Mouse (Mus musculus): ENCODE measurements around the gene Lrrk2. TPM values are rescaled to one million over a fixed set of nuclear protein-coding genes. Genes with fewer than 3 reads are reported as not detected.
"Not testable (repeated sequence)": the region's sequence is repeated elsewhere in the genome, so short reads cannot be mapped to it uniquely, and the experiment has no call there.

Gene Lrrk2
- polyA plus RNA-seq, 1 experiment from 2014 or later: 1.0 TPM

- H3K9ac ChIP-seq: no peak overlapping the region
- no peaks in the 10 kb centered on the region for H3K27me3 ChIP-seq
- H3K4me3 ChIP-seq (replicated peaks): no peak overlapping the region
- no peaks in the 10 kb centered on the region for H3K9me3 ChIP-seq (replicated peaks)
- WGBS (ENCODE audit: insufficient replicate concordance): 71% methylated on average over 14 of the region's 14 CpGs
- H3K4me1 ChIP-seq (replicated peaks): no peaks in the 10 kb centered on the region
- no peak overlapping the region for H3K4me2 ChIP-seq
- ATAC-seq (ENCODE audit: low read depth) (no peak), DNase-seq (no peak)
- H3K36me3 ChIP-seq: no peaks in the 10 kb centered on the region
- H3K27ac ChIP-seq: no peak overlapping the region
These were observed 80.6 kb downstream of the Lrrk2 start for GRCm38 (mm10) chr15:91753378-91754080.

GRCm38 (mm10) chr15:91754546-91754945 is 81.6 kb downstream of the Lrrk2 start:
- Histone ChIP-seq H3K4me2 (no peak overlapping the region), H3K27me3 (no peaks in the 10 kb centered on the region), H3K36me3 (no peaks in the 10 kb centered on the region), H3K4me1 (replicated peaks) (no peaks in the 10 kb centered on the region), H3K27ac (no peak overlapping the region), H3K4me3 (replicated peaks) (no peak overlapping the region), H3K9me3 (replicated peaks) (no peaks in the 10 kb centered on the region), H3K9ac (no peak overlapping the region)
- DNase-seq (no peak), ATAC-seq (ENCODE audit: low read depth) (no peak)
- WGBS (ENCODE audit: insufficient replicate concordance): 18% methylated on average over 3 of the region's 3 CpGs

GRCm38 (mm10) chr15:91755756-91756155 is 82.8 kb downstream of the Lrrk2 start:
- WGBS (ENCODE audit: insufficient replicate concordance): 71% methylated on average over 16 of the region's 16 CpGs
- H3K36me3 ChIP-seq: no peaks in the 10 kb centered on the region
- H3K27me3 ChIP-seq: no peaks in the 10 kb centered on the region
- H3K9ac ChIP-seq: no peak overlapping the region
- no peaks in the 10 kb centered on the region for H3K9me3 ChIP-seq (replicated peaks)
- H3K4me3 ChIP-seq (replicated peaks): no peak overlapping the region
- no peak overlapping the region for H3K4me2 ChIP-seq
- no peak for DNase-seq
- H3K27ac ChIP-seq: no peak overlapping the region
- no peaks in the 10 kb centered on the region for H3K4me1 ChIP-seq (replicated peaks)
- ATAC-seq (ENCODE audit: low read depth): no peak

GRCm38 (mm10) chr15:91772041-91772440 is 99.1 kb downstream of the Lrrk2 start:
- ATAC-seq (ENCODE audit: low read depth) (no peak), DNase-seq (no peak)
- no peaks in the 10 kb centered on the region for H3K36me3 ChIP-seq
- H3K9ac ChIP-seq: no peak overlapping the region
- H3K27me3 ChIP-seq: no peaks in the 10 kb centered on the region
- H3K4me3 ChIP-seq (replicated peaks): no peak overlapping the region
- no peaks in the 10 kb centered on the region for H3K4me1 ChIP-seq (replicated peaks)
- WGBS (ENCODE audit: insufficient replicate concordance): 33% methylated on average over 4 of the region's 4 CpGs
- H3K4me2 ChIP-seq: no peak overlapping the region
- no peak overlapping the region for H3K27ac ChIP-seq
- H3K9me3 ChIP-seq (replicated peaks): no peaks in the 10 kb centered on the region

GRCm38 (mm10) chr15:91779166-91779565 is 106.2 kb downstream of the Lrrk2 start:
- H3K36me3 ChIP-seq: no peaks in the 10 kb centered on the region
- no peaks in the 10 kb centered on the region for H3K4me1 ChIP-seq (replicated peaks)
- no peak overlapping the region for H3K9ac ChIP-seq
- no peak overlapping the region for H3K27ac ChIP-seq
- no peak overlapping the region for H3K4me3 ChIP-seq (replicated peaks)
- H3K27me3 ChIP-seq: no peaks in the 10 kb centered on the region
- 72% methylated on average over 9 of the region's 9 CpGs for WGBS (ENCODE audit: insufficient replicate concordance)
- H3K9me3 ChIP-seq (replicated peaks): no peaks in the 10 kb centered on the region
- ATAC-seq (ENCODE audit: low read depth) (no peak), DNase-seq (no peak)
- H3K4me2 ChIP-seq: no peak overlapping the region

- Histone ChIP-seq H3K27ac (no peak overlapping the region), H3K4me1 (replicated peaks) (no peaks in the 10 kb centered on the region), H3K27me3 (no peaks in the 10 kb centered on the region), H3K4me3 (replicated peaks) (no peak overlapping the region), H3K9ac (no peak overlapping the region), H3K9me3 (replicated peaks) (no peaks in the 10 kb centered on the region), H3K4me2 (no peak overlapping the region), H3K36me3 (no peaks in the 10 kb centered on the region)
- DNase-seq (no peak), ATAC-seq (ENCODE audit: low read depth) (no peak)
- 19% methylated on average over 6 of the region's 6 CpGs for WGBS (ENCODE audit: insufficient replicate concordance)
These were observed 108.2 kb downstream of the Lrrk2 start for GRCm38 (mm10) chr15:91781172-91781571.

GRCm38 (mm10) chr15:91788338-91788737 is 115.4 kb downstream of the Lrrk2 start:
- DNase-seq: no peak
- H3K27ac ChIP-seq: no peak overlapping the region
- H3K4me2 ChIP-seq: no peak overlapping the region
- WGBS (ENCODE audit: insufficient replicate concordance): 75% methylated on average over 11 of the region's 11 CpGs
- H3K4me1 ChIP-seq (replicated peaks): no peaks in the 10 kb centered on the region
- H3K4me3 ChIP-seq (replicated peaks): no peak overlapping the region
- H3K9me3 ChIP-seq (replicated peaks): no peaks in the 10 kb centered on the region
- H3K9ac ChIP-seq: no peak overlapping the region
- no peak for ATAC-seq (ENCODE audit: low read depth)
- no peaks in the 10 kb centered on the region for H3K27me3 ChIP-seq
- H3K36me3 ChIP-seq: no peaks in the 10 kb centered on the region

- DNase-seq: no peak
- ATAC-seq (ENCODE audit: low read depth): no peak
- Histone ChIP-seq H3K9ac (no peak overlapping the region), H3K9me3 (replicated peaks) (no peaks in the 10 kb centered on the region), H3K4me1 (replicated peaks) (no peaks in the 10 kb centered on the region), H3K27ac (no peak overlapping the region), H3K4me3 (replicated peaks) (no peak overlapping the region), H3K4me2 (no peak overlapping the region), H3K36me3 (no peaks in the 10 kb centered on the region), H3K27me3 (no peaks in the 10 kb centered on the region)
- 77% methylated on average over 4 of the region's 4 CpGs for WGBS (ENCODE audit: insufficient replicate concordance)
These were observed 133.5 kb downstream of the Lrrk2 start for GRCm38 (mm10) chr15:91806463-91806862.

- H3K4me3 ChIP-seq (replicated peaks): no peak overlapping the region
- DNase-seq (no peak), ATAC-seq (ENCODE audit: low read depth) (no peak)
- no peak overlapping the region for H3K27ac ChIP-seq
- H3K4me1 ChIP-seq (replicated peaks): no peaks in the 10 kb centered on the region
- H3K9ac ChIP-seq: no peak overlapping the region
- H3K4me2 ChIP-seq: no peak overlapping the region
- 0 out of 2 replicates have a peak, but pooled peaks cover 3% of the 10 kb centered on the region for H3K9me3 ChIP-seq (replicated peaks)
- no peaks in the 10 kb centered on the region for H3K36me3 ChIP-seq
- 55% methylated on average over 6 of the region's 6 CpGs for WGBS (ENCODE audit: insufficient replicate concordance)
- no peaks in the 10 kb centered on the region for H3K27me3 ChIP-seq
These were observed 162.3 kb downstream of the Lrrk2 start for GRCm38 (mm10) chr15:91835319-91835718.

GRCm38 (mm10) chr15:91837965-91838364 is 165.0 kb downstream of the Lrrk2 start, which contains the start of gene Smgc:
Gene Smgc, plus strand, starts transcription at chr15:91838265.
- no peak within 1 kb of the TSS for H3K27ac ChIP-seq
- H3K4me1 ChIP-seq (replicated peaks): no peaks in the 10 kb centered on the region
- DNase-seq (no peak), ATAC-seq (ENCODE audit: low read depth) (no peak)
- no peak within 1 kb of the TSS for H3K4me3 ChIP-seq (replicated peaks)
- H3K36me3 ChIP-seq: no peaks in the 10 kb centered on the region
- no peak within 1 kb of the TSS for H3K9ac ChIP-seq
- H3K27me3 ChIP-seq: no peaks in the 10 kb centered on the region
- WGBS (ENCODE audit: insufficient replicate concordance): 72% methylated on average over 7 of the region's 7 CpGs
- no peak within 1 kb of the TSS for H3K4me2 ChIP-seq
- H3K9me3 ChIP-seq (replicated peaks): 0 out of 2 replicates have a peak, but pooled peaks cover 3% of the 10 kb centered on the region

GRCm38 (mm10) chr15:91864130-91864529 is 191.2 kb downstream of the Lrrk2 start:
- DNase-seq; H3K4me1 ChIP-seq (replicated peaks); H3K4me2 ChIP-seq; H3K9ac ChIP-seq; H3K9me3 ChIP-seq (replicated peaks); H3K4me3 ChIP-seq (replicated peaks); H3K27ac ChIP-seq; ATAC-seq (ENCODE audit: low read depth); H3K27me3 ChIP-seq; H3K36me3 ChIP-seq: not testable (repeated sequence)
- WGBS (ENCODE audit: insufficient replicate concordance): 37% methylated on average over 5 of the region's 5 CpGs

All from liver, embryonic 13.5 days (tissue).